Mouse (Mus musculus): Measurements from ENCODE around the gene Gm10961. TPM values are rescaled to one million over a fixed set of nuclear protein-coding genes. Genes with fewer than 3 reads are reported as not detected.
"Not testable (repeated sequence)": the region's sequence is repeated elsewhere in the genome, so short reads cannot be mapped to it uniquely, and the experiment has no call there.

The Gm10961 gene
- polyA plus RNA-seq, 1 experiment from 2014 or later, result not detected

DNA sequence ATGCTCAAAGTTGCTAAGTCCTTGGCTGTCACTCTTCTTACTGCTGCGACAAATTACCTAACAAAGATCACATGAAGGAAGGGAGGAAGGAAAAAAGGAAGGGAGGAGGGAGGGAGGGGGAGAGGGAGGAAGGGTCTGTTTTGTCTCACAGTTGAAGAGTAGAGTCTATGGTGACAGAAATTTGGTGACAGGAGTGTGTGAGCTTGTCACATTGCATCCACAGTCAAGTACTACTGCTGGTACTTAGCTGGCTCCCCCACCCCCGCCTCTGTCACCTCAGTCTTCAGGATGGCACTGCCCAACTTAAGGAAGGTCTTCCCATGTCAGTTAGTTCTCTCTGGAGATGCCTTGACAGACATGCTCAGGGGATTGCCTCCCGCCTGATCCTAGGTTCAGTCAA lies 5.1 kb downstream of the Gm10961 start:
- Histone ChIP-seq H3K27me3 (no peaks in the 10 kb centered on the region), H3K4me3 (no peak overlapping the region), H3K9me3 (replicated peaks) (no peaks in the 10 kb centered on the region), H3K4me1 (0 out of 2 replicates have a peak, but pooled peaks cover 10% of the 10 kb centered on the region), H3K36me3 (ENCODE audit: poor library complexity, severe bottlenecking) (no peaks in the 10 kb centered on the region), H3K27ac (no peak overlapping the region), H3K4me2 (no peak overlapping the region), H3K9ac (no peak overlapping the region)
- 76% methylated on average over 3 of the region's 3 CpGs for WGBS
- no peak for ATAC-seq

DNA sequence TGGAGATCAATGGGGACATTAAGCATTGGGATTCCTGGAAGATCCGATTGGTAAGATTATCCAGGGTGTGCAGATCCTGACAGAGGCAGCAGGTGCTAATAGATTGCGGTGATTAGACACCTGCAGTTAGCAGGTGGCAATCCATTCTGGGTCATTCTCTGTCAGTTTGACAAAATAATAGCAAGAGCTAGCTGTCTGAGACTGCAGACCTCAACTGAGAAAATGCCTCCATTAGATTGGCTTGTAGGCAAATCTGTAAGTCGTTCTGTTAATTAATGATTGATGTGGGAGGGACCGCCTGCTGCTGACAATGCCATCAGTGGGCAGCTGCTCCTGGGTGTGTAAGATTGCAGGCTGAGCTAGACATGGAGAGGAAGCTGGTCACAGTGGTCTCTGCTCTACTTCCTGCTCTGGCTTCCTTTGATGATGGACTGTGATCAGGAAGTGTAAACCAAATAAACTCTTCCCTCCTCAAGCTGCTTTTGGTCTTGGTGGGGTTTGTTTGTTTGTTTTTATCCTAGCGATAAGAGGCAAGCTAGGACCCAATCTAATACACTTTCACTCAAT lies 6.6 kb downstream of the Gm10961 start:
- 53% methylated on average over 5 of the region's 5 CpGs for WGBS
- Histone ChIP-seq H3K9ac (no peak overlapping the region), H3K4me1 (0 out of 2 replicates have a peak, but pooled peaks cover 2% of the 10 kb centered on the region), H3K4me3 (no peak overlapping the region), H3K27ac (no peak overlapping the region), H3K36me3 (ENCODE audit: poor library complexity, severe bottlenecking) (no peaks in the 10 kb centered on the region), H3K9me3 (replicated peaks) (no peaks in the 10 kb centered on the region), H3K4me2 (no peak overlapping the region), H3K27me3 (no peaks in the 10 kb centered on the region)
- no peak for ATAC-seq

DNA sequence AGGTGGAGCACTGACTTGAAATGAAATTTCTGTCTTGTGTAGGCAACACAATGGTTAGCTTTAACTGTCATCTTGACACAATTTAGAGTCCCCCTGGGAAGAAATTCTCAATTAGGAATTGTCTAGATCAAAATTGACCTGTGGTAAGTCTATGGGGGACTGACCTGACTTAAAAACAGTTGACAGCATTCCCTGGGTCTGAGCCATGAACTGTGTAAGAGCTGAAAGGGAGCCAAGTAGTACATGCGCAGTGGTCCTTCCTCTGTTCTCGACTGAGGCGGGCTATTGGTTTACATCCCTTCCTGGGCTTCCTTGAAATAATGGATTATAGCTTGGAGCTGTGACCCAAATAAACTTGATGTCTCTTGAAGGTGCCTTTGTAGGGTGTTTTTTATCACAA lies 15.8 kb downstream of the Gm10961 start:
- 95% methylated on average over 3 of the region's 3 CpGs for WGBS
- Histone ChIP-seq H3K9ac (no peak overlapping the region), H3K27ac (no peak overlapping the region), H3K4me1 (no peaks in the 10 kb centered on the region), H3K4me3 (no peak overlapping the region), H3K27me3 (no peaks in the 10 kb centered on the region), H3K4me2 (no peak overlapping the region), H3K9me3 (replicated peaks) (no peaks in the 10 kb centered on the region), H3K36me3 (ENCODE audit: poor library complexity, severe bottlenecking) (no peaks in the 10 kb centered on the region)
- ATAC-seq, result no peak

DNA sequence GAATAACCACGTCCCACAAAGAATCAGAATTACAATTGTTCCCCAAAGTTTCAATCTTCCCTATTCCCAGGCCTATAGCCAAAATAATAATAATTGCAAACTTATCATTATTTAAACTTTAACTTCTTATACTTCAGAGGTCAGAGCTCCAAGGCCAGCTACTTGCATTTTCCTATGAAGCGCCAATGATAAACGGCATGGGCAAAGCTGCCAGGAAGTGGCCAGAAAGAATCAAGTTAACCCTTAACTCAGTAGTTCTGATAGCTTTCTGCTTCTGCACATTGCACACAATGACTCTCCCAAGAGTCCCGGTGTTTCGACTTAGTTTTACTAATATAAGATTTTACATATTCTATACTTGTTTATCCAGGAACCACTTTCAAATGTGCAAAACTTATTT lies 19.2 kb downstream of the Gm10961 start:
- H3K4me3 ChIP-seq; H3K4me2 ChIP-seq; H3K36me3 ChIP-seq (ENCODE audit: poor library complexity, severe bottlenecking); H3K9ac ChIP-seq; H3K4me1 ChIP-seq; H3K27ac ChIP-seq; ATAC-seq; H3K27me3 ChIP-seq; H3K9me3 ChIP-seq (replicated peaks): not testable (repeated sequence)
- 83% methylated on average over 5 of the region's 5 CpGs for WGBS

DNA sequence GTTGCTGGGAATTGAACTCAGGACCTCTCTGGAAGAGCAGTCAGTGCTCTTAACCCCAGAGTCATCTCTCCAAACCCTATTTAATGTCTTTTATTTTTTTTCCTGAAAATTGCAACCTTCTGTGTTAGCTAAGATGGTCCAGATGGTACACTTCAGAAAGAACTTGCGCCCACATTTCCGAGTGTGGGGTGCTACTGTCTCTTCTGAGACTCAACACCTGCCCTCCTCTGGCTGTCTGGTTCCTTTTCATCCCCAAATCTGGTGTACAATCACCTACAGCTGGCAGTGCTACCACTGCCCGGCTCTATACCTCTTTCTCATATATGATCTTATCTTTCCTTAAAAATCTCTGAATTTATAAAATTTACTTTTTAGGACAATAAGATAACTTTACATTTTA lies 21.8 kb downstream of the Gm10961 start:
- no peak for ATAC-seq

DNA sequence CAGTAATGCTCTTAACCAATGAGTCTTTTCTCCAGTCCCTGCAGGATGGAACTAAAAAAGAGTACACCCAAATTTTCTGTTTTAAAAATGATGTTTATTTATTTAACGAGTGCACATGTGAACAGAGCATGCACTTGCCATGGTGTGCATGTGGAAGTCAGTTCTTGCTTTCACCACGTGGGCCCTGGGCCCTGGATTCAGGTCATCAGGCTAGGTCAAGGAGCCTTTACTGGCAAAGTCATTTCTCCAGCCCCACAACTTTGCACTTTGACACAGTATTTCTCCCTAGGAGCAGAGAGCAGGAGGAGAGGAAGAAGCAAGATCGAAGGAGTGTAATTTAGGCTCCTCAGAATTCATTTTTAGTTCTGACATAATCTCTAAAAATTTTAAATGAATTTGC lies 23.7 kb downstream of the Gm10961 start:
- H3K36me3 ChIP-seq (ENCODE audit: poor library complexity, severe bottlenecking), result peaks cover 2% of the 10 kb centered on the region
- no peak overlapping the region for H3K4me3 ChIP-seq
- H3K9ac ChIP-seq, result no peak overlapping the region
- no peak overlapping the region for H3K27ac ChIP-seq
- no peaks in the 10 kb centered on the region for H3K4me1 ChIP-seq
- no peak overlapping the region for H3K4me2 ChIP-seq
- H3K27me3 ChIP-seq, result no peaks in the 10 kb centered on the region
- ATAC-seq, result no peak
- H3K9me3 ChIP-seq (replicated peaks), result peaks cover 3% of the 10 kb centered on the region; the same call in 1 of the 2 replicates
- 86% methylated on average over 3 of the region's 3 CpGs for WGBS

More for the DNA sequence above, 21.8 kb downstream of the Gm10961 start:
- no peaks in the 10 kb centered on the region for H3K27me3 ChIP-seq
- H3K9ac ChIP-seq, result no peak overlapping the region
- no peak overlapping the region for H3K27ac ChIP-seq
- no peak overlapping the region for H3K4me2 ChIP-seq
- no peaks in the 10 kb centered on the region for H3K36me3 ChIP-seq (ENCODE audit: poor library complexity, severe bottlenecking)
- no peaks in the 10 kb centered on the region for H3K4me1 ChIP-seq
- H3K4me3 ChIP-seq, result no peak overlapping the region
- WGBS, result 97% methylated on average over 3 of the region's 3 CpGs
- peaks cover 3% of the 10 kb centered on the region; the same call in 1 of the 2 replicates for H3K9me3 ChIP-seq (replicated peaks)

DNA sequence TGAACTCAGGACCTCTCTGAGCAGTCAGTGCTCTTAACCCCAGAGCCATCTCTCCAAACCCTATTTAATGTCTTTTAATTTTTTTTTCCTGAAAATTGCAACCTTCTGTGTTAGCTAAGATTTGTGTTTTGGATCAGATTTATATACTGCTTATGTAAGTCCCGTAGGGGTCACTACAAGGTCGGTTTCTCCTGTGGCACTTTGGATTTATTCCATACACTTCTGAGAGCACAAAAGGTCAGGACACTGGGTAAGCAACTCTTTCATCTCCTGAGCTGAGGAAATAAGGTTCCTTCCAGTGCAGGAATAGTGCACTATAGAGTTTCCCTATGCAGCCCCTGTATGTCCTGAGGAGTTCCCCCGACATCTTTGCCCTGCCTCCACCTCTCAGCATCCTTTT lies 24.4 kb downstream of the Gm10961 start:
- Histone ChIP-seq H3K4me2 (no peak overlapping the region), H3K9ac (no peak overlapping the region), H3K4me1 (no peaks in the 10 kb centered on the region), H3K4me3 (no peak overlapping the region), H3K27ac (no peak overlapping the region), H3K27me3 (no peaks in the 10 kb centered on the region), H3K9me3 (replicated peaks) (peaks cover 3% of the 10 kb centered on the region; the same call in 1 of the 2 replicates), H3K36me3 (ENCODE audit: poor library complexity, severe bottlenecking) (peaks cover 8% of the 10 kb centered on the region)
- no peak for ATAC-seq
- WGBS, result 86% methylated on average over 3 of the region's 3 CpGs

DNA sequence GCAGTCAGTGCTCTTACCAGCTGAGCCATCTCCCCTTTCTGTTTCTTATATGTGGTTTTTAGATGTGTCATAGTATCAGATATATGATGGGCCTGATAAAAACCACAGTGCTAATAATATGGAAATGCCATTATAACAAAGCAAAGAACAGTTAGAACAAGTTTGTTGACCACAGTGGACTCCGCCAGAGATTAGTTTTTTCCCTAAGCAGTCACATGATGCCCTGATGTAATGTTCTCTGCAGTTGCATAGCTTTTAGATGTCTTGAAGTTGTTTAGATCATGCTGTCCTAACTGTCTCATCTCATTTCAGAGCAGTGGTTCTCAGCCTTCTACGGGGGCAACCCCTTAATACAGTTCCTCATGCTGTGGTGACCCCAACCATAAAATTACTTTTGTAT lies 25.0 kb downstream of the Gm10961 start:
- Histone ChIP-seq H3K9me3 (replicated peaks) (peaks cover 3% of the 10 kb centered on the region; the same call in 1 of the 2 replicates), H3K4me3 (no peak overlapping the region), H3K27me3 (no peaks in the 10 kb centered on the region), H3K27ac (no peak overlapping the region), H3K36me3 (ENCODE audit: poor library complexity, severe bottlenecking) (peaks cover 15% of the 10 kb centered on the region), H3K9ac (no peak overlapping the region), H3K4me2 (no peak overlapping the region), H3K4me1 (no peaks in the 10 kb centered on the region)
- WGBS, result 90% methylated on average over 2 of the region's 2 CpGs
- ATAC-seq, result no peak

DNA sequence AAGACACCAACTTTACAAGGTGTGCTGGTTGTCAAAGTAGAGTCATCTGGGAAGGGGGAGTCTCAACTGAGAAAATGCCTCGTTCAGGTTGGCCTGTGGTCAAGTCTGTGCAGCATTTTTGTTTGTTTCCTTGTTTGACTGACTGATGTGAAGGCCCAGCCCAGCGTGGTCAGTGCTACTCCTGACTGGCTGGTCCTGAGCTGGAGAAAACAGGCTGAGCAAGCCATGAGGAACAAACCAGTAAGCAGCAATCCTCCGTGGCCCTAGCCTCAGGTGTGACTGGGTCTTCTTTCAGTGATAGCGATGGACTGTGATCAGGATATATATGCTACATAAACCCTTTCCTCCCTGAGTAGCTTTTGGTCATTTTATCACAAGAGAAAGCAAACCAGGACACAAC lies 25.8 kb downstream of the Gm10961 start:
- Histone ChIP-seq H3K4me2 (no peak overlapping the region), H3K9ac (no peak overlapping the region), H3K27ac (no peak overlapping the region), H3K9me3 (replicated peaks) (peaks cover 3% of the 10 kb centered on the region; the same call in 1 of the 2 replicates), H3K4me3 (no peak overlapping the region), H3K27me3 (no peaks in the 10 kb centered on the region), H3K36me3 (ENCODE audit: poor library complexity, severe bottlenecking) (peaks cover 20% of the 10 kb centered on the region), H3K4me1 (no peaks in the 10 kb centered on the region)
- 84% methylated on average over 4 of the region's 4 CpGs for WGBS
- ATAC-seq, result no peak

DNA sequence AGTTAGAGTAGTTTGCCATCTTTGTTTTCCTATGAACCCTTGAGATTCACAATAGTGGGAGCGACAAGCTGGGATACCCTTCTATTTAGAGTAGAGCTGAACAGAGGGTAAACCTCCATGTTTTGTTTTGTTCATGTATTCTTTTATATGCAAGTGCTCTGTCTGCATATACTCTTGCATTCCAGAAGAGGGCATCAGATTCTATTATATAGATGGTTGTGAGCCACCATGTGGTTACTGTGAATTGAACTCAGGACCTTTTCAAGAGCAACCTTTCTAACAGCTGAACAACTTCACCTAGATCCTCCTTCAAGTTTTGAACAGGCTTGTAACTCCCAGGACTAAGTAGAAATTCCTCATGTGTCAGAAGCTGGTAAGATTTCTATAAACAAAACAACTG lies 27.9 kb downstream of the Gm10961 start:
- H3K27me3 ChIP-seq, result no peaks in the 10 kb centered on the region
- peaks cover 39% of the 10 kb centered on the region for H3K36me3 ChIP-seq (ENCODE audit: poor library complexity, severe bottlenecking)
- H3K27ac ChIP-seq, result no peak overlapping the region
- no peak overlapping the region for H3K4me3 ChIP-seq
- no peak for ATAC-seq
- no peaks in the 10 kb centered on the region for H3K4me1 ChIP-seq
- no peak overlapping the region for H3K4me2 ChIP-seq
- no peaks in the 10 kb centered on the region for H3K9me3 ChIP-seq (replicated peaks)
- WGBS, result 84% methylated on average over 1 of the region's 1 CpGs
- H3K9ac ChIP-seq, result no peak overlapping the region

DNA sequence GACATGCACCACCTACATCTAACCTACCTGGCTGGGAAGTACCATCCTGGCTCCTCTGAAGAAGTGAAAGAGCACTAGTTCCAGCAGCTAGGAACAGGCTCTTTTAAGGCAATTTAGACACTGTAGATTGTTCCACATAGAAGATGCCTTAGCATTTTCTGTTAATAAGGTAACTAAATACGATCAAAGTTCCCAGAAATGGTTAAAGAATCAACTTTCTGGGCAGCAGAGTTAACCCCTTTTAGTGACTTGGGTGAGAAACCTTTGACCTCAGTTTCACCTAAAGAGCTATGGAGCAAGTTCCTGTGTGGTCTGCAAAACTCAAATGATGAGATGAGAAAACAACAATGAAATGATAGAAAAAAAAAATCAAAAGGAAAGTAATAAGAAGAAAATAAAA lies 33.5 kb downstream of the Gm10961 start:
- Histone ChIP-seq H3K27me3 (no peaks in the 10 kb centered on the region), H3K4me3 (no peak overlapping the region), H3K4me1 (no peaks in the 10 kb centered on the region), H3K4me2 (no peak overlapping the region), H3K9ac (no peak overlapping the region), H3K9me3 (replicated peaks) (no peaks in the 10 kb centered on the region), H3K36me3 (ENCODE audit: poor library complexity, severe bottlenecking) (peaks cover 95% of the 10 kb centered on the region), H3K27ac (no peak overlapping the region)
- no peak for ATAC-seq
- WGBS, result 100% methylated on average over 1 of the region's 1 CpGs

DNA sequence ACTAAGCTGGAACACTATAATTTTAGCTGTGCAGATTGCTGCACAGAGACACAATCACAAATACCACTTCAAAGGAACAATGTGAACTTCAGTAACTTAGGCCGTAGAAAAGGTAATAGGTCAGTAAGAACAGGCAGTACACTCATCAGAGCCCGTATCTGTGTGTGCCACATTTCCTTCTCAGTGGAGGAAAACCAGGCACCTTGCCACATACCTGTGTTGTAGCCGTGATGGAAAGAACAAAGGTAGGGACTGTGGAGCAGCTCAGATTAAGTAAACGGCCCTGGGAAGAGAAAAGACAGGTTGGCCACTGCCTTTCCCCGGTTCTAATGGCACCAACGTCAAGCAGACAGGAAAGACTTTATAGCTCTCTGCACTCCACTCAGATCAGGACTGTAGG lies 36.3 kb downstream of the Gm10961 start:
- H3K4me1 ChIP-seq, result no peaks in the 10 kb centered on the region
- WGBS, result 91% methylated on average over 6 of the region's 6 CpGs
- H3K36me3 ChIP-seq (ENCODE audit: poor library complexity, severe bottlenecking), result peaks cover 93% of the 10 kb centered on the region
- H3K27me3 ChIP-seq, result no peaks in the 10 kb centered on the region
- ATAC-seq, result no peak
- no peak overlapping the region for H3K4me2 ChIP-seq
- H3K9ac ChIP-seq, result no peak overlapping the region
- no peak overlapping the region for H3K27ac ChIP-seq
- H3K9me3 ChIP-seq (replicated peaks), result no peaks in the 10 kb centered on the region
- no peak overlapping the region for H3K4me3 ChIP-seq

DNA sequence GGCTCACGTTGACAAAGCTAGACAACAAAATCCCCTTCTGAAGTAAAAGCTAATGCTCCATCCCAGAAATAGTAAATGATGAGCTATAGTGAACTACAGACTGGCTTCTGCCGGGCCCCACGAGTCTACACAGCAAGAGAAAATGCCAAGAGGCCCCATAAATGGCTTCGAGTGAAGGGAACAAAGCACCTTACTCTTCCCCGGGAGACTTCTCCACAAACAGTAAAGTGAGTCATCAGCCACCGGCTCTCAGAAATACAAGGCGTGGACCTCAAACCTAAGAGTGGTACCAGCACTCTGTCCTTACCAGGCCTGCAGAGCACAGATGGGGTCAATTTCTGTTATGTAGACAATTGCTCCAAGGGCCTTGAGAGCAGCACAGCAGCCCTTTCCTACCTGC lies 37.7 kb downstream of the Gm10961 start:
- H3K27me3 ChIP-seq, result no peaks in the 10 kb centered on the region
- H3K4me3 ChIP-seq, result no peak overlapping the region
- ATAC-seq, result no peak
- H3K27ac ChIP-seq, result no peak overlapping the region
- no peaks in the 10 kb centered on the region for H3K4me1 ChIP-seq
- 94% methylated on average over 7 of the region's 7 CpGs for WGBS
- no peak overlapping the region for H3K4me2 ChIP-seq
- no peak overlapping the region for H3K9ac ChIP-seq
- H3K36me3 ChIP-seq (ENCODE audit: poor library complexity, severe bottlenecking), result peaks cover 89% of the 10 kb centered on the region
- no peaks in the 10 kb centered on the region for H3K9me3 ChIP-seq (replicated peaks)

Measured in forebrain, embryonic 13.5 days (tissue).